Mouse (Mus musculus) liver, embryonic 14.5 days (tissue): ENCODE measurements around the gene Acsm4. TPM values are rescaled to one million over a fixed set of nuclear protein-coding genes. Genes with fewer than 3 reads are reported as not detected.

Experiments used
- ATAC-seq: fragments of 200-750 bp; cut with Nextera tagmentation; 2 replicates; pipeline ENCODE4 v1.8.0; 2017; ENCODE audit warnings: moderate number of reproducible peaks, mild to moderate bottlenecking, moderate library complexity; ENCODE audit not compliant: insufficient read depth
- DNase-seq, 3 experiments: peaks; one replicate each; pipeline ENCODE4 v3.0.0-alpha.2; 2012 to 2013; ENCODE audit warnings: low read depth in 3 of 3, low spot score in 3 of 3
- H3K27ac ChIP-seq: fragments of 300-500 bp; sonication (generic); 2 replicates; pipeline ENCODE4 v1.5.1; 2014; ENCODE audit warnings: moderate library complexity, mild to moderate bottlenecking, control low read depth, inconsistent platforms
- H3K27me3 ChIP-seq: fragments of 300-500 bp; sonication (generic); 2 replicates; pipeline ENCODE4 v1.6.1; 2014; ENCODE audit warnings: mild to moderate bottlenecking, low read length, moderate library complexity; ENCODE audit not compliant: control insufficient read depth, insufficient read depth
- H3K36me3 ChIP-seq: fragments of 300-500 bp; sonication (generic); replicated peaks from 2 replicates; pipeline ENCODE4 v1.6.1; 2014; ENCODE audit warnings: low read depth; ENCODE audit not compliant: control insufficient read depth, insufficient read depth
- H3K4me1 ChIP-seq, 2 experiments: fragments of 200-500 bp in 1 of 2; fragments of 300-500 bp in 1 of 2; sonication (generic) in 1 of 2; replicated peaks; 2 replicates each; pipeline ENCODE4 v1.6.1; 2012 to 2014; ENCODE audit warnings: antibody characterized with exemption in 1 of 2, inconsistent platforms in 1 of 2, low read length in 1 of 2; ENCODE audit not compliant: control insufficient read depth in 2 of 2, insufficient read depth in 2 of 2
- H3K4me2 ChIP-seq: fragments of 300-500 bp; sonication (generic); 2 replicates; pipeline ENCODE4 v1.6.1; 2014; ENCODE audit warnings: low read depth, mild to moderate bottlenecking, control low read depth, moderate library complexity
- H3K4me3 ChIP-seq, 2 experiments: fragments of 200-500 bp in 1 of 2; fragments of 300-500 bp in 1 of 2; sonication (generic) in 1 of 2; 2 replicates each; pipeline ENCODE4 v1.5.1; 2012 to 2014; ENCODE audit warnings: low read depth in 2 of 2, low read length in 2 of 2, mild to moderate bottlenecking in 2 of 2, control low read depth in 1 of 2, inconsistent platforms in 1 of 2, moderate library complexity in 1 of 2; ENCODE audit not compliant: insufficient read depth in 1 of 2
- H3K9ac ChIP-seq: fragments of 300-500 bp; sonication (generic); replicated peaks from 2 replicates; pipeline ENCODE4 v1.6.1; 2014; ENCODE audit warnings: mild to moderate bottlenecking, control low read depth, moderate library complexity
- H3K9me3 ChIP-seq: fragments of 300-500 bp; sonication (generic); 2 replicates; pipeline ENCODE4 v1.6.1; 2016; ENCODE audit warnings: low read length, mixed read lengths; ENCODE audit not compliant: control insufficient read depth
- CTCF ChIP-seq: IDR thresholded peaks from 2 replicates; pipeline ENCODE4 v1.5.1; 2016; ENCODE audit warnings: antibody characterized with exemption, low read depth, control low read depth
- EP300 ChIP-seq: IDR thresholded peaks from 2 replicates; pipeline ENCODE4 v1.6.1; 2016; ENCODE audit warnings: antibody characterized with exemption, low read depth
- WGBS: fragments of 180-500 bp; shearing (Covaris S2); extraction: QIAGEN DNeasy Blood & Tissue Kit; methylation state at CpG from one replicate; pipeline ENCODE4 v1.1.7; 2014; ENCODE audit not compliant: insufficient replicate concordance; 5-methylcytosine and 5-hydroxymethylcytosine counted together
- polyA plus RNA-seq, 2 experiments: library from polyadenylated mRNA; depleted of rRNA in 1 of 2; stranded (reverse) in 1 of 2; unstranded in 1 of 2; fragments of >200 nt; fragmentation: Nextera tagmentation in 1 of 2; extraction: Ambion mirVana in 1 of 2; gene quantifications; 2 replicates each; pipeline versions ENCODE4 v1.2.1 to v1.2.3; 2012 to 2014

Acsm4 gene
- polyA plus RNA-seq, 2 experiments, result not detected

- Histone ChIP-seq H3K36me3 (no peaks in the 10 kb centered on the region), H3K9me3 (no peaks in the 10 kb centered on the region), H3K9ac (no peak overlapping the region), H3K4me2 (no peak overlapping the region), H3K4me1 (no peaks in the 10 kb centered on the region), H3K4me3 (no peak overlapping the region), H3K27ac (no peak overlapping the region), H3K27me3 (no peaks in the 10 kb centered on the region)
- no peak for TF ChIP-seq CTCF
- ATAC-seq (no peak), DNase-seq (no peak)
- WGBS, result 30% methylated on average over 2 of the region's 2 CpGs
Measured at GRCm38 (mm10) chr7:119749942-119750341, 60.1 kb downstream of the Acsm4 start.

- Histone ChIP-seq H3K4me1 (no peaks in the 10 kb centered on the region), H3K9ac (no peak overlapping the region), H3K36me3 (no peaks in the 10 kb centered on the region), H3K27ac (no peak overlapping the region), H3K9me3 (no peaks in the 10 kb centered on the region), H3K27me3 (no peaks in the 10 kb centered on the region), H3K4me3 (no peak overlapping the region), H3K4me2 (no peak overlapping the region)
- ATAC-seq, result no peak
- DNase-seq, result no peak
- TF ChIP-seq EP300 (no peak), CTCF (no peak)
- WGBS, result 59% methylated on average over 1 of the region's 1 CpGs
Measured at GRCm38 (mm10) chr7:119753696-119754095, 63.9 kb downstream of the Acsm4 start.

DNA sequence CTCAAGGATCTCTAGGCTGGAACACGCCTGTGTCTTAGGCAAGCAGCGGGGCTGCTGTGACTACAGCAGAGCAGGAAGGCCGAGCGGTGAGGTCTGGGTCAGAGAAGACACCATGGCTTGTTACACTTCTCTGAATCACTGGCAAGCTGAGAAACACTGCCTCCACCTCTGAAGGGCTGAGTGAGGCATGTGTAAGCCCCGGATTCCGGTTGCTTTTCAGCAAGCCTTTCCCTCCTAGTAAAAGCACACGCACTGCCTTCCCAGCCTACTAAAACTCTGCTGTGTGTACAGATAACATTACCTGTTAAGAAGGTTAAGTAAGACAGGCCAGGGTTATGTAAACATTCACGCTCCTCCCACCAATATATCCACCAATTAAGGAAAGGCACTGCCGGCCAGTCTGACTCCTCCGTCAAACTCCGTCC is 70.7 kb downstream of the Acsm4 start, which contains the start of gene Acsm3:
Gene Acsm3 (plus strand): TSS at position 397 of the 425 bp plus-strand sequence.
- H3K4me1 ChIP-seq, result no peaks in the 10 kb centered on the region
- peak within 1 kb of the TSS; percentile 21; the same call in 1 of the 2 replicates for H3K4me2 ChIP-seq
- ATAC-seq (peak; percentile 33; the same call in 1 of the 2 replicates), DNase-seq (peak in 1 of 3 experiments; percentile 7)
- no peak within 1 kb of the TSS for H3K9ac ChIP-seq
- no peak within 1 kb of the TSS for H3K27ac ChIP-seq
- TF ChIP-seq CTCF, result no peak
- TF ChIP-seq EP300, result no peak
- no peaks in the 10 kb centered on the region for H3K36me3 ChIP-seq
- no peaks in the 10 kb centered on the region for H3K9me3 ChIP-seq
- no peaks in the 10 kb centered on the region for H3K27me3 ChIP-seq
- no peak within 1 kb of the TSS for H3K4me3 ChIP-seq
- 60% methylated on average over 11 of the region's 11 CpGs for WGBS

DNA sequence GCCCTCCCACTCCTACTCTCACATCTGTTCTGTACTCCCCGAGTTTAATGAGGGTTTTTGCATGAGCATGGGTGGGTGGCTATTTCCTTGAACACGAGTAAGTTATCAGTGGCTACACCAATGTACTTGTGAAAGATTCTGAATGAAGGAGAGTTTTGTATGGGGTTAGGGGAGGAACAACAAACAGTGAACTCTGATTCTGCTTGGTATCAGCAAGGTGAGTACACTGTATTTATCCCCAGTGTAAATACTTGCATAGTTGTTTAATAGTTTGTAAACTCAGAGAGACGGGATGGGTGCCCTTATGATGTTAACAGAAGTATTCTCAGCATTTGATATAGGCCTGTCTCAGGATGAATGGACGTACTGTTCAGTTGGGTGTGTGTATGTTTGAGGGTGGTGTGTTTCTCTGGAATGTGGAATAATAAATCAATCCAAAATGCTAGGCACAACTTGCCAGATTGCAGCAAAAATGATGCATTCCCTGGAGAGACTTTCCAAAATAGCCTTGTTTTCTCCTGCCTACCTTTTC is 72.4 kb downstream of the Acsm4 start:
- H3K9ac ChIP-seq, result no peak overlapping the region
- H3K9me3 ChIP-seq, result no peaks in the 10 kb centered on the region
- H3K4me3 ChIP-seq, result no peak overlapping the region
- ATAC-seq (no peak), DNase-seq (no peak)
- H3K27me3 ChIP-seq, result no peaks in the 10 kb centered on the region
- H3K36me3 ChIP-seq, result no peaks in the 10 kb centered on the region
- no peak overlapping the region for H3K4me2 ChIP-seq
- no peak for TF ChIP-seq CTCF
- no peak for TF ChIP-seq EP300
- WGBS, result 45% methylated on average over 4 of the region's 4 CpGs
- H3K27ac ChIP-seq, result no peak overlapping the region
- no peaks in the 10 kb centered on the region for H3K4me1 ChIP-seq

Other genes with a start within 250 kb of the Acsm4 start
- not detected in 2 replicates for gene Gp2, start 230.7 kb upstream of the Acsm4 start, polyA plus RNA-seq (2012; rRNA removed)
- gene Gp2, start 230.7 kb upstream of the Acsm4 start, polyA plus RNA-seq (2014; fragmentation: Nextera tagmentation; extraction: Ambion mirVana), result not detected in 2 replicates
- gene Umod, start 210.7 kb upstream of the Acsm4 start, polyA plus RNA-seq (2012; rRNA removed), result not detected in 2 replicates
- not detected in 2 replicates for gene Umod, start 210.7 kb upstream of the Acsm4 start, polyA plus RNA-seq (2014; fragmentation: Nextera tagmentation; extraction: Ambion mirVana)
- gene Acsm5, start 170.6 kb upstream of the Acsm4 start, polyA plus RNA-seq (2012; rRNA removed), result 0.06 TPM in 1 of 2 replicates, not detected in the other
- gene Acsm5, start 170.6 kb upstream of the Acsm4 start, polyA plus RNA-seq (2014; fragmentation: Nextera tagmentation; extraction: Ambion mirVana), result 0.29 and 0.32 TPM in 2 replicates
- not detected in 2 replicates for gene Pdilt, start 166.5 kb upstream of the Acsm4 start, polyA plus RNA-seq (2012; rRNA removed)
- gene Pdilt, start 166.5 kb upstream of the Acsm4 start, polyA plus RNA-seq (2014; fragmentation: Nextera tagmentation; extraction: Ambion mirVana), result not detected in 2 replicates
- not detected in 2 replicates for gene Acsm2, start 135.7 kb upstream of the Acsm4 start, polyA plus RNA-seq (2012; rRNA removed)
- 0.19 TPM in 1 of 2 replicates, not detected in the other for gene Acsm2, start 135.7 kb upstream of the Acsm4 start, polyA plus RNA-seq (2014; fragmentation: Nextera tagmentation; extraction: Ambion mirVana)
- 0.80 and 1.5 TPM in 2 replicates for gene Acsm1, start 83.0 kb upstream of the Acsm4 start, polyA plus RNA-seq (2012; rRNA removed)
- 1.4 and 2.5 TPM in 2 replicates for gene Acsm1, start 83.0 kb upstream of the Acsm4 start, polyA plus RNA-seq (2014; fragmentation: Nextera tagmentation; extraction: Ambion mirVana)
- 8.7 and 14.6 TPM in 2 replicates for gene Thumpd1, start 30.8 kb downstream of the Acsm4 start, polyA plus RNA-seq (2012; rRNA removed)
- 28.1 and 31.2 TPM in 2 replicates for gene Thumpd1, start 30.8 kb downstream of the Acsm4 start, polyA plus RNA-seq (2014; fragmentation: Nextera tagmentation; extraction: Ambion mirVana)
- gene Acsm3, start 70.9 kb downstream of the Acsm4 start, polyA plus RNA-seq (2012; rRNA removed), result 1.6 and 1.9 TPM in 2 replicates
- 2.0 and 2.1 TPM in 2 replicates for gene Acsm3, start 70.9 kb downstream of the Acsm4 start, polyA plus RNA-seq (2014; fragmentation: Nextera tagmentation; extraction: Ambion mirVana)
- 6.2 and 14.6 TPM in 2 replicates for gene Rexo5, start 104.0 kb downstream of the Acsm4 start, polyA plus RNA-seq (2012; rRNA removed)
- 6.8 and 11.0 TPM in 2 replicates for gene Rexo5, start 104.0 kb downstream of the Acsm4 start, polyA plus RNA-seq (2014; fragmentation: Nextera tagmentation; extraction: Ambion mirVana)
- 3.4 and 4.3 TPM in 2 replicates for gene Eri2, start 104.0 kb downstream of the Acsm4 start, polyA plus RNA-seq (2012; rRNA removed)
- gene Eri2, start 104.0 kb downstream of the Acsm4 start, polyA plus RNA-seq (2014; fragmentation: Nextera tagmentation; extraction: Ambion mirVana), result 13.2 and 14.3 TPM in 2 replicates
- gene Lyrm1, start 205.8 kb downstream of the Acsm4 start, polyA plus RNA-seq (2012; rRNA removed), result 1.00 and 1.4 TPM in 2 replicates
- 2.0 and 3.2 TPM in 2 replicates for gene Lyrm1, start 205.8 kb downstream of the Acsm4 start, polyA plus RNA-seq (2014; fragmentation: Nextera tagmentation; extraction: Ambion mirVana)
- gene Dcun1d3, start 206.3 kb downstream of the Acsm4 start, polyA plus RNA-seq (2012; rRNA removed), result 0.63 and 0.87 TPM in 2 replicates
- 1.2 and 1.9 TPM in 2 replicates for gene Dcun1d3, start 206.3 kb downstream of the Acsm4 start, polyA plus RNA-seq (2014; fragmentation: Nextera tagmentation; extraction: Ambion mirVana)